Mouse (Mus musculus) layer of hippocampus, adult 8-10 months (tissue): ENCODE results near the gene Fkbp4. TPM values are rescaled to one million over a fixed set of nuclear protein-coding genes. Genes with fewer than 3 reads are reported as not detected.
A peak's percentile ranks its signal among the peaks of the same experiment; 100 is the strongest.

Source experiments
- DNase-seq, 2 experiments: peaks; one replicate each; pipeline ENCODE4 v3.0.0; 2022; ENCODE audit warnings: low spot score in 2 of 2
- total RNA-seq, 4 experiments: library from RNA; stranded (reverse); gene quantifications; 2 replicates each; pipeline ENCODE4 v1.2.4; 2022

Fkbp4 gene
- total RNA-seq, 4 experiments from 2014 or later = 101 to 133 (median 115) TPM

DNA sequence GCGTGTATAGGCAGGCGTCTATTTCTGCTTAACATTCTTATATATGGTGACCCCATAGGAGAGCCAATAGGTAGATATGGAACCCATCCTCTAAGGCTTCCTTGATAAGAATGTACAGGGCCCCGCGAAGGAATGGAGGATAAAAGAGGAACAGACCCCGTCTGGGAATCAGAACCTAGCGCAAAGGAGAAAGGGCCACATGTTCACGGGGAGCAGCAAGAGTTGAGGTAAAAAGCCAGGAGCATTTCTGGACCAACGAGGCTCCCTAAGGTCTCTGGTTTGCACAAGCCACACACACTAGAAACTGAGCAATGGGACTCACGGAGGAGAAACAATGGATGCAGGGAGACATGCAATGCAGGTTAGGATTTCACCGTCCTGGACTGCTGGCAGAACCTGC lies 1.2 kb downstream of the Fkbp4 start:
- no peak for DNase-seq

- DNase-seq = no peak
These were observed 2.0 kb downstream of the Fkbp4 start for GRCm38 (mm10) chr6:128436356-128437005.

DNA sequence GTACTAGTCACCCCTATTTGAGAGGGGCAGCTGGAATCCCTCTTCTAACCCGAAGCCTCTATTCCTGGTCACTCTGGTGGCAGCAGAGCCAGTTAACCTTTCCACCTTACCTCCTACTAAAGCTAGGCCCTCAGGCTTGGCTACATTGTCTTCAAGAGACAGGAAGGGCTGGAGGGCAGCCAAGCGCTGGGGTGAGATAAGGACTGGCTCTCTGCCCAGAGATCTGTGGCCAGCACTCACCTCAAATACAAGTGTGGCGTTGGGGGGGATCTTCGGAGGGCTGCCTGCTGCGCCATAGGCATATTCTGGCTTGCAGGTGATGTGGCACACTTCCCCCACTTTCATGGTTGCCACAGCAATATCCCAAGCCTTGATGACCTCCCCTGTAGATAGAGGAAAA lies 3.0 kb downstream of the Fkbp4 start:
- no peak for DNase-seq

GRCm38 (mm10) chr6:128433566-128433965 lies 4.9 kb downstream of the Fkbp4 start:
- DNase-seq = no peak

- no peak for DNase-seq
These were observed 6.0 kb downstream of the Fkbp4 start for GRCm38 (mm10) chr6:128432356-128432915.

- no peak for DNase-seq
These were observed 8.7 kb downstream of the Fkbp4 start for GRCm38 (mm10) chr6:128429826-128430225.

DNA sequence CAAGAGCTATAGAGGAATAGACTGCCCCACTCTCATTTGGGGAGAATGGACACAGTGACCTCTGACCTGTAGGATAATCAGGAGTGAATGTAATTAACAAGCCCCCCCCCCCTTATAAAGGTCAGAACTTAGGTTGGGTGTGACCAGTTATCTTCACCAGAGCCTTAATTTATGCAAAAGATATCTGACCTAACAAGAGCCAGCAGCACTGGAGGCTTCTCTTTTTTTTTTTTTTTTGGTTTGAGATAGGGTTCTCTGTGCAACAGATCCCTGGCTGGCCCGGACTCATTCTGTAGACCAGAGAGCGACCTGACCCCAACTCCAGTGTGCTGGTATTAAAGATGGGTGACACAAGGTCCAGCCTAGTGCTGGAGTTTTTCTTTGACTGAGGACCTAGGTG lies 9.2 kb downstream of the Fkbp4 start:
- no peak for DNase-seq

- no peak for DNase-seq
These were observed 10.9 kb downstream of the Fkbp4 start for GRCm38 (mm10) chr6:128427571-128427970.

GRCm38 (mm10) chr6:128425046-128425445 lies 13.4 kb downstream of the Fkbp4 start:
- no peak for DNase-seq

- DNase-seq = peak; percentile 96 to 97
These were observed 14.0 kb downstream of the Fkbp4 start, which contains the start of gene Itfg2 for GRCm38 (mm10) chr6:128424269-128425019. Itfg2 (minus strand) TSS chr6:128424931.

DNA sequence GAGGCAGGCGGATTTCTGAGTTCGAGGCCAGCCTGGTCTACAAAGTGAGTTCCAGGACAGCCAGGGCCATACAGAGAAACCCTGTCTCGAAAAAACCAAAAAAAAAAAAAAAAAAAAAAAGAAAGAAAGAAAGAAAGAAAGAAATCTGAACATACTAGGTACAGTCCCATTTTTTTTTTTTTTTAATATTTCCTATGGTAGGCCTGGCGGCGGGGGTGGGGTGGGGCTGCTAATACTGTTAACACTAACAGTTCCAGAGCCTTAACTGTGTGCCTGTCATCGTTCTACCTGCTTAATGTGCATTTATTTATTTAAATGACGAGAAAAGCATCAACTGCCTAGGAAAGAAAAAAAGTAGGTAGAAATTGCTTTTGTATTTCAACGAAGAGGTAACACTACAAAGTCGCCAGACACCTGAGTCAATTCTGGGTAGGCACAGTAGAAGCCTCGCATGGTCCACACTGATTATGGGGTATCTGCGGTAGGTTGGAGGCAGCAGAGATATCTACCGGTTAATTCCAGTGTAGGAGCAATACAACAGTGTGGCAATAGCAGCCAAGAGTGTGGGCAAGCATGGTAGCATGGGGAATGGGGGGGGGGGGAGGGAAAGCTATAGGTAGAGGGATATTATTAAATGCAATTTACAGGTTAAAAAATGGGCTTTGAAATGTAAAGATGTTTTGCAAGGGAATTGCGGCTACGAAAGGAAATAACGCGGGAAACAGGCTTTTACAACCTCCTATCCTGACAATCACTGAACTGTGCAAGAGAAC lies 14.8 kb downstream of the Fkbp4 start:
- DNase-seq = no peak

DNA sequence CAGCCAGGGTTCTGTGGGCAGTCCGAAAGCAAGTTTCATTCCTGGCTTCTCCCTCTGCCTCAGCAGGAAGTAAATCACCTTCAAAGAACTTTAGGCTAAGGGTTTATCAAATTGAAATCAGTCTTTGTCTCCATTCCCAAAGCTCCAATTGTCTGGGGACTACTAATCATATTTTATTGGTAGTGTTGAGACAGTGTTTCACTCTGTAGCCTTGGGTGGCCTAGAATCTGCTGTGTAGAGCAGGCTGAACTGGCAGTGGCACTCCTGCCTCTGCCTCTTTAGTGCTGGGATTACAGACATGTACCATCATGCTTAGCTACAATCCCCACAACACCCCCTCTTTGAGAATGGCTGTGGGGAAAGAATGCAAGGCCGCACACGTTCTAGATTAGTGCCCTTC lies 17.0 kb downstream of the Fkbp4 start:
- no peak for DNase-seq

DNA sequence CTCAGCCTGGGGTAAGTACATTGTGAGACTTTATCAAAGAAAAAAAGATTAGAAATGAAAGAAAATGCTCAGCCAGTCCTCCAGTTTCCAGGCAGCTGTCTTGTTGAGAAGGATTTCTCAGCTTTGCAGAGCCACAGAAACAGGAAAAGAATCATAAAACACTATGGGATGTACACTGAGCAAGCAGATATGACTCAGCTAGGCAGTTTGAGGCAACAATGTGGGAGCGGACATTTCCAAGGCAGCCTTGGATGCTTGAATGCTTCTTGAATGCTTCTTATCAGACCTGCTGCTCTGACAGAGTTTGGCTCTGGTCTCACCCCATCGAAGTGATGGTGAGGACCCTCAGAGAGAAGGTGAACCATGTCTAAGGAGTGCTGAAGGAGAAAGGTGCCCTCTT lies 17.4 kb downstream of the Fkbp4 start:
- DNase-seq = no peak

DNA sequence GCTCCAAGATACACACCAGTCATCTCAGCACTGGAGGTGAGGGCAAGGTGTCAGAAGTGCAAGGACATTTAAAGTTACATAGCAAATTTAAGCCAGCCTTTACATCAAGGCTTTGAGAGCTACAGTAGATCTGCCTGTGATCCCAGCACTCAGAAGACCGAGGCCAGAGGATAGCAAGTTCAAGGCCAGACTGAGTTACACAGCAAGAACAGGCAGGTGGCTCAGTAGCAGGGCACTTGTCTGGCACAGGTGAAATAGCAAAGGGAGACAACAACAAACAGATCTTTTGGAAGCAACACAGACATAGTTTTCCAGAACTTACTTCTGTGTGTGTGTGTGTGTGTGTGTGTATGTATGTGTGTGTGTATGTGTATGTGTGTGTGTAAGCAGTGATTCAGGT lies 20.4 kb downstream of the Fkbp4 start:
- DNase-seq = no peak

GRCm38 (mm10) chr6:128416169-128416568 lies 22.3 kb downstream of the Fkbp4 start:
- DNase-seq = no peak

DNA sequence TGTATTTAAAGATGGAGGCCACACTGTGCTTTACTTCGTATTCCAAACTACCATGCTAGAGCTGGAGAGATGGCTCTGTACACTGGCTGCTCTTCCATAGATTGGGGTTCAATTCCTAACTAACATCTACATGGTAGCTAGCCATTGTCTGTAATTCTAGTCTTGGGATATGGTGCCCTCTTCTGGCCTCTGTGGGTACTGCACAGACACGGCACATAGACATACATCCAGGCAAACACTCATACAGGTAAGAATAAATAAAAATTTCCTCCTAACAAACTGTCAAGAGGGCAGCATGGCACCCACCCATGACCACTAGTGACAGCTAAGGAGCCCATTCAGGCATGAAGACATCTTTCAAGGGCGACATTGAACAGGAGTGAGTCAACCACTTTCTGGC lies 27.4 kb downstream of the Fkbp4 start:
- peak; percentile 64 to 91 for DNase-seq

DNA sequence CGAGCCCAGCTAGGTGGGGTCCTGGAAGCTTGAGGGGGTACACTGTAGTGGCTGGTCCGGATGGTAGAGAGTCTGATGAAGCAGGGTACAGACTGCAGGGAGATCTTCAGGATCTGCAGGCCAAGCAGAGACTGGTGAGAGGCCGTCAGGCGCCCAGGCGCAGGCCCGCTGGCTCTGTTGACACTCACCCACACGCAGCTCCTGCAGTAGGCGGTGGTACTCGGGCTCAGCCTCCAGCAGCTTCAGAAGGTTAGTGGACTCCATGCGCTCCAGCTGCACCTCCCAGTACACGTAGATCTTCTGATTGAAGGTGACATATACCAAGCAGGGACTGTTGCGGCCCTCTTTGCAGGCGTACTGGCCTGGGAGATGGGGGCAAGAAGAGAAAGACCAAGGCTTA lies 28.2 kb downstream of the Fkbp4 start:
- no peak for DNase-seq

- no peak for DNase-seq
These were observed 29.8 kb downstream of the Fkbp4 start for GRCm38 (mm10) chr6:128408544-128409125.

- no peak for DNase-seq
These were observed 33.8 kb downstream of the Fkbp4 start for GRCm38 (mm10) chr6:128404708-128405107.

DNA sequence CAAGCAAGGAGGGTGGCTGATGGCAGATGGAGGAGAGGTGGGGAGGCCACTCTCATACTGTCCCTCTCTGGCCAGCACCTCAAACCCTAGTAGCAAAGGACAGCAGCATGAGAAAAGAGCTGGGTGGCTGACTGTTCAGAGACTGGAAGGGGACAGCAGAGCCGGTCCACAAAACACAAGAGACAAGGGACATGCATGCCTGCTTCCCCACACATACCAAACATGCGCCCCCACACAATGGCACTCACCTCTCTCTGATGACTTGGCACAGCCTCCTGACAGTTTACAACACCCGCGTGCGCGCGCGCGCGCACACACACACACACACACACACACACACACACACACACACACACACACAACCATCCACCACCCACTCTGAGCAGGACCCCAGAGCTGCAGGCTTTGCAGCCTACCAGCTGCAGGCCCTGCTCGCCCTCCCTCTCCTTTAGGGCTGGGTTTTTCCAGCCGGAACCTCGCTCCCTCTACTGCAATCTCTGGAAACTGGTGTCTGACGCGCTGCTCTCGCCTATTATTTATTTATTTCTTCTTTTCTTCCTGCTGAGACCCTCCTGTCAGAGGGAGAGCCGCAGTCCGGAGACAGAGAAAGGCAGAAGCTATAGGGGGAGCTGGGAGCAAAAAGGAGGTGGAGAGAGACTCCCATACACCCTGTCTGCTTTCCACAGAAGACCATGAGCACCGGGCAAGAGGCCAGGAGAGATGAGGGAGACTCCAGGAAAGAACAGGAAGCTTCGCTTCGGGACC lies 38.9 kb downstream of the Fkbp4 start:
- peak; percentile 44 to 55 for DNase-seq

GRCm38 (mm10) chr6:128398996-128399395 lies 39.5 kb downstream of the Fkbp4 start, which contains the start of gene Nrip2:
Nrip2 (plus strand) TSS chr6:128399296.
- no peak for DNase-seq
